Mouse (Mus musculus): ENCODE results near the gene Plvap.
A peak's percentile ranks its signal among the peaks of the same experiment; 100 is the strongest.

Plvap gene

DNA sequence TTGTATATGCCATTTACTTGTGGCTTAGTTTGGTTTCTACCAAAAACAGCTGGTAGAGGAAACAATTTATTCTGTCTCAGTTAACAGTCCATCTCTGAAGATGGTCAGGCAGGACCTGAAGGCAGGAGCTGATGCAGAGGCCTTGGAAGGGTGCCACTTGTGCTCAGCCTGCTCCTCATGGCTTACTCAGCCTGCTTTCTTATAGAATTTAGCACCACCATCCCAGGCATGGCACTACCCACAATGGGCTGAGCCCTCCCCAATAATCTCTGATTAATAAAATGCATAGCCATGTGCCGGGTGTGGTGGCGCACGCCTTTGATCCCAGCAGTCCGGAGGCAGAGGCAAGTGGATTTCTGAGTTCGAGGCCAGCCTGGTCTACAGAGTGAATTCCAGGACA lies 45.4 kb downstream of the Plvap start:
- no peak for DNase-seq (ENCODE audit: low spot score in 2 of 2)

- no peak for DNase-seq (ENCODE audit: low spot score in 2 of 2)
Observed at GRCm38 (mm10) chr8:71465733-71466132, 45.8 kb downstream of the Plvap start.

GRCm38 (mm10) chr8:71464513-71465500 lies 46.7 kb downstream of the Plvap start, which contains the start of gene Mrpl34:
TSS of gene Mrpl34 (plus strand) at chr8:71464959.
- DNase-seq (ENCODE audit: low spot score in 2 of 2), result peak; percentile 97

DNA sequence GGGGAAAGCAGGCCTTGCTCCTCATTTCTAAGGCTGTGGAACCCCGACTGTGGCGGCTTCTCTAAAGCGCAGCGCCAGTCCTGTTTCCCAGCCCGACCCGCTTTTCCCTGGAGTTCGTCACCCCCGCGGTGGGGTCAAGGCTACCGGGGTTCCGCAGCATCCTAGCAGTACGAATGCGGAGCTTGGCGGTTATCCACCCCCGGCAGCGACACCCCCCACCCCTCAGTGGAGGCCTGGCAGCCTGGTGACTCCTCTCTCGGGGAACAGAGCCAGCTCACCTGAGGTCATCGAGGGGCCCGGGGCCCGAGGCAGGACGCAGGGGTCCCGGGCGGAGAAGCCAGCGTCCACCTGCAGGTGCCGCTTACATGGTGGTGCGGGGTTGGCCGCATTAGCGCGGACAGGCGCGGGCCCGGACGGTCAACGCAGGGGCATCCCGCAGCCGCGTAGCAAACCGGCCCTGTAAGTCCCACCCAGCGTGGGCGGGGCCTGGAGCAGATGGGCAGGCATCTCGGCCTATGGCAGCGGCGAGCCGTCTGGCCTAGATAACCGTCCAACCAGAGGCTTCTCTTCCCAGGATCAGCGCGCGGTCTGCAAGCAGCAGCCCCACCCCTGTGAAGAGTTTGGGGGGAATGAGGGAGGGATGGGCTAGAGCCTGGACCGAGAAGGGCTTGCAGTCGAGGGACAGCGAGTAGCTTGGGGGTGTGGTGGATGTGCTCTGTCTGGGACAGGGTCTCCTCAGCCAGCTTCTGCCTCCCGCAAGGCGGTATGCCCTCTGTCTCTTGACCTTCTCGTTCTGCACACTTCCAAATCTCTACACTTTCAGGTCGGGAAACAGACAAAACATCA lies 48.1 kb downstream of the Plvap start, which contains the start of gene Abhd8:
Abhd8 (minus strand) TSS at position 468 of the 846 bp plus-strand sequence.
- DNase-seq (ENCODE audit: low spot score in 2 of 2), result peak; percentile 98 to 99

- DNase-seq (ENCODE audit: low spot score in 2 of 2), result peak in 1 of 2 experiments; percentile 68
Observed at GRCm38 (mm10) chr8:71462786-71463185, 48.8 kb downstream of the Plvap start.

DNA sequence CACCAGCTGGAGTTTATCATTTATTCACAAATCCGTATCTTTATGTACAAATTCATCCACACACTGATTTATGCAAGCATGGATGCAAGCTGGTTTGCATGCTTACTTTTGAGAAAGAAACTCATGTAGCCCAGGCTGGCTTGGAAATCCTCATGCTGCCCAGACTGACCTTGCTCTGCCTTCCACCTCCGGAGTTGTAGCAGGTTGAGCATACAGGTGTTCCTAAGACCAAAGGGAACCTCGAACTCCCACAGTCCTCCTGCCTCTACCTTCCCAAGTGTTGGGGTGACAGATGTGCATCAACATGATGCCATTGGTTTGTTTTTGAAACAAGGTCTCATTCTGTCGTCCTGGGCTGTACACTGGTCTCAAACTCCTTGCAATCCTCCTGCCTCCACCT lies 49.4 kb downstream of the Plvap start:
- no peak for DNase-seq (ENCODE audit: low spot score in 2 of 2)

DNA sequence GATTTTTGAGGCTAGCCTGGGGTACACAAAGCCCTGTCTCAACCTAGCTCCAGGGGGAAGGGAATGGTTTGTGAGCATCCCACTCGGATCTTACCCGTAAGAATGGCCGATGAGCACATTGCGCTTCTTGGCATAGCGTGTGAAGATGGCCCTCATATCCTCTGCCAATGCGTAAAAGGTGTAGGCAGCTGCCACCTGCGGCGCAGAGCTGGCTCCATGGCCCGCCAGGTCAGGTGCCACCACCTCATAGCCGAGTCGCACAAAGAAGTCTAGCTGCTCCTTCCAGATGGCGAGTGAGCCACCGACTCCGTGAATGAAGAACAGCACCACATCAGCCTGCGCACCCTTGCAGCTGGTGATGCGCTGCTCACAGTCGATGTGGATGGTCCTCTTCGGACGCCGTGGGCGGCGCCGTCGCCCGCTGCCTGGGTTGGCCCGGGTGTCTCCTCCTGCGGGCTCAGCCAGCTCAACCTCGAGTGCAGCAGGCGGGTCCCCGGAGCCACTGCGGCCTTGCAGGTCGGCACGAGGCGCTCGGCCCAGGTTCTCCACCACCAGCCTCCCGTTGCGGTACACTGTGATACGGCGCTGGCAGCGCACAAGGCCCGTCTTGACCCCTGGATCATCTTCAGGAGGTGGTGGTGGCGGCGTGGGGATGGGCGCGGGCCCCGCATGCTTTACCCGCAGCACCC lies 50.3 kb downstream of the Plvap start:
- no peak for DNase-seq (ENCODE audit: low spot score in 2 of 2)

GRCm38 (mm10) chr8:71460716-71461115 lies 50.8 kb downstream of the Plvap start:
- DNase-seq (ENCODE audit: low spot score in 2 of 2), result no peak

- DNase-seq (ENCODE audit: low spot score in 2 of 2), result peak in 1 of 2 experiments; percentile 19
Observed at GRCm38 (mm10) chr8:71457659-71458270, 53.8 kb downstream of the Plvap start.

DNA sequence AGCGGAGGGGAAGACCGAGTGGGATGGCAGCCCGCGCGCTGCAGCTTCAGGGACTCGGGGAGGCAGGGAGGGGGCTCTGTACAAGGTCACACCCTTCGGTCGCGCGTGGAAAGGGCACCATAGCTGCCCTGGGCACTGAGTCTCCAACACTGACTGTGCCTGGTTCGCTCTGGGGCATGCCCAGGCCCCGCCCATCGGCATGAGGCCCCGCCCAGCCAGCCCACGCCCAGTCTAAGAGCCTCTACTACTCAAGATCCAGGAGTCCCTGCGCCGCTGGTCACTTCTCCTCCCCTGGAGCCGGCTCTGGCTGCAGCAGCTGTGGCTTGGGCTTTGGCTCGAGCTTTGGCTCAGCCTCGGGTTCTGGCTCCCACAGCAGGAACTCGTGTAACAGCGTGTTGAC lies 54.6 kb downstream of the Plvap start:
- no peak for DNase-seq (ENCODE audit: low spot score in 2 of 2)

DNA sequence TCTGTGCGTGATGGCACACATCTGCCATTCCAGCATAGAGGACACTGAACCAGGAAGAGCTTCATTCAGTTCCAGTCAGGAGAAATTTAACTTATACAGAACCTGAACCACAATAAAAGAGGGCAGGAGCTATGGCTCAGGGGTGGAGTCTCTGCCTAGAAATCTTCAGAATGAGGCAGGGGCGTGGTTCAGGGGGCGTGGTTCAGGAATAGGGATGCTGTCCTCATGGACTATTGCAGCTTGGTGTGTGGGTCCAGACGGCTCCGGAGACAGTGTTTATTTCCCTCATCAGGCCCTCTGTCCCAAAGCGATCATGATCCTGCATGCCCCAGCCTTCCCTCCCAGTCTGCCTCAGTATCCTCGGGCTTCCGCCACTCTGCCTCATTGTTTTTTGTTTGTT lies 56.9 kb downstream of the Plvap start:
- no peak for DNase-seq (ENCODE audit: low spot score in 2 of 2)

GRCm38 (mm10) chr8:71452669-71453068 lies 58.9 kb downstream of the Plvap start:
- no peak for DNase-seq (ENCODE audit: low spot score in 2 of 2)

- no peak for DNase-seq (ENCODE audit: low spot score in 2 of 2)
Observed at GRCm38 (mm10) chr8:71451777-71452176, 59.8 kb downstream of the Plvap start.

GRCm38 (mm10) chr8:71451337-71451736 lies 60.2 kb downstream of the Plvap start:
- DNase-seq (ENCODE audit: low spot score in 2 of 2), result no peak

All from spleen, postnatal 10 days (tissue).